Mouse (Mus musculus): ENCODE measurements at regions not wholly inside any gene's neighbourhood (a gene's known extent, or its start where the extent isn't known, plus 50 kb on each side); places are given as distances from the start of the nearest gene placed in this dataset.

DNA sequence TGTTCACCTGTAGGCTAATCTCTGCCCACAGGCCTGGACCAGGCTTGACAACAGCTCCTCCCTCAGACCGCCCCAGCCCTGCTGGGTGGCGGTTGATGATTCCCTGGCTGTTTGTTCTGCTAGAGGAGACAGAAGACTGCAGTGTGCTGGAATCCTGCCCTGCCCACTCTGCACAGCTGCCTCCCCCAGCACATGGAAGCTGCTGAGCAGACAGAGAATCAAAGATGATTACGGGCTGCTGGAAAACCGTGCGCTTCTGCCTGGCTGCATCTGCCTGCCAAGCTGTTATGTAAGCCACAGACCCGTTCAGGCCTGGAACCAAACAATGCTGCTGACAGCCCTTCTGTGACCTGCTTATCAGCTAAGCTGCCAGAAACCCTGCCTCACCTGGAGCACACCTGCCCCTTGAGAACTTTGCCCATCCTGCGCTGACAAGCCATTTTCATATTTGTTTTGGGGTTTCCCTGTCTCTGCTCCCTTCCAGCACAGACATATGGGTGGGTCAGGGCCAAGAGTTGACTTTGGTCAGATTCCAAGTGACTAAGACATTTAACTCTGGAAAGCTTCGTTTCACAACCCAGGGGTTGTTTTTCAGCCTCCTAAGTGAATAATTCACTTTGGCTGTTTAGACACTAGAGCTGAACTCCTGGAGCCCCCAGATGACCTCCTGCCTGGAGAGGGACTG lies 50.7 kb upstream of the Zfp648 start:
- TF ChIP-seq CTCF (IDR thresholded peaks at IDR 0.05): no peak
- DNase-seq (ENCODE audit: low read depth, low spot score) (peak; percentile 92), ATAC-seq (peak; percentile 97)
- H3K27me3 ChIP-seq: no peaks in the 10 kb centered on the region
- in situ Hi-C loops (cut with MboI; ENCODE audit: low pct_unique_long_range_greater_than_20kb): loop anchor here (5.0 to 25.0 kb wide), 3 partner anchors 588 to 1084 kb away; partner anchors contain the start of gene Npl
- POLR2A ChIA-PET: interaction anchor here (0.5 kb wide), 1 partner anchor 1885 kb away, joined by 3 read pairs; the partner anchor contains the start of gene Tor1aip2
- CTCF ChIA-PET: interaction anchor here (0.8 to 1.9 kb wide), 3 partner anchors 9 to 32 kb away, joined by 3 to 8 read pairs (median 3); no protein-coding TSS in a partner anchor
